11 mouse cellular contexts compared by ENCODE assay signal in genomic region chr12:56536174-56536883, GRCm38 (mm10). TPM values are rescaled to one million over a fixed set of nuclear protein-coding genes. Genes with fewer than 3 reads are reported as not detected.
DNase-seq lines count a peak whose midpoint lies in the region; ATAC-seq lines count a peak whose summit lies in the region.
"Had no signal": no experiment of that assay in that cellular context is flagged by ENCODE, and none has a peak within 500 bp of the region (broad histone marks: within the 10 kb centered on the region; RNA-seq: fewer than 3 reads in every experiment).

No protein-coding gene starts in this region.

- no peak overlapping the region for H3K9ac ChIP-seq in heart, embryonic 16.5 days (ENCODE audit: low read length)
- H3K9ac ChIP-seq in embryonic facial prominence, embryonic 14.5 days (ENCODE audit: low read depth, low read length), result no peak overlapping the region
- H3K9ac ChIP-seq in limb, embryonic 13.5 days, result no peak overlapping the region

- peaks cover 91% of the 10 kb centered on the region for H3K27me3 ChIP-seq in heart, embryonic 16.5 days (ENCODE audit: control insufficient read depth, insufficient read depth, low read length)
- H3K27me3 ChIP-seq in embryonic facial prominence, embryonic 14.5 days (replicated peaks; ENCODE audit: control insufficient read depth, insufficient read depth, low read length), result peaks cover 96% of the 10 kb centered on the region
- peaks cover 93% of the 10 kb centered on the region for H3K27me3 ChIP-seq in limb, embryonic 13.5 days

- H3K36me3 ChIP-seq in heart, embryonic 16.5 days (ENCODE audit: control insufficient read depth, insufficient read depth), result no peaks in the 10 kb centered on the region
- no peaks in the 10 kb centered on the region for H3K36me3 ChIP-seq in embryonic facial prominence, embryonic 14.5 days (ENCODE audit: control insufficient read depth, insufficient read depth, low read length)
- H3K36me3 ChIP-seq in limb, embryonic 13.5 days, result no peaks in the 10 kb centered on the region

- H3K4me3 ChIP-seq in heart, embryonic 16.5 days (ENCODE audit: low read length), result peak overlapping the region; percentile 23
- H3K4me3 ChIP-seq in embryonic facial prominence, embryonic 14.5 days (ENCODE audit: low read depth, low read length), result peak overlapping the region; percentile 7; the same call in 1 of the 2 replicates
- 0 out of 2 replicates have a peak overlapping the region, but pooled peaks have one; percentile 22 for H3K4me3 ChIP-seq in limb, embryonic 13.5 days

- no peaks in the 10 kb centered on the region for H3K9me3 ChIP-seq in heart, embryonic 16.5 days (replicated peaks; ENCODE audit: control insufficient read depth, low read length)
- H3K9me3 ChIP-seq in embryonic facial prominence, embryonic 14.5 days (ENCODE audit: control insufficient read depth, low read length), result no peaks in the 10 kb centered on the region
- H3K9me3 ChIP-seq in limb, embryonic 13.5 days, result no peaks in the 10 kb centered on the region

- intact Hi-C loops in left cerebral cortex, postnatal 36 days (cut with DNase I), result loop anchor here (10.0 kb wide), 1 partner anchor 78 kb away; the partner anchor contains the start of gene Nkx2-9

- under 1% methylated on average over 44 of the region's 44 CpGs for WGBS in heart, embryonic 16.5 days
- under 1% methylated on average over 41 of the region's 44 CpGs for WGBS in embryonic facial prominence, embryonic 14.5 days
- WGBS in limb, embryonic 13.5 days, result under 1% methylated on average over 44 of the region's 44 CpGs

- H3K27ac ChIP-seq in heart, embryonic 16.5 days (ENCODE audit: low read length), result no peak overlapping the region
- H3K27ac ChIP-seq in embryonic facial prominence, embryonic 14.5 days (replicated peaks; ENCODE audit: low read depth, low read length), result no peak overlapping the region
- no peak overlapping the region for H3K27ac ChIP-seq in limb, embryonic 13.5 days
- H3K27ac ChIP-seq: gastrocnemius, adult 2 months had no signal

- no peak for DNase-seq in heart, postnatal 4 days
- DNase-seq in ES-CJ7 (ENCODE audit: low read depth, low spot score), result peak; percentile 25
- no peak for DNase-seq in embryonic facial prominence, embryonic 14.5 days (ENCODE audit: low spot score)
- DNase-seq in testis, postnatal 10 days (ENCODE audit: low spot score), result no peak
- no peak for DNase-seq in left cerebral cortex, postnatal 36 days (ENCODE audit: low spot score in 2 of 2)
- DNase-seq: cerebellum, adult 9-10 months; gastrocnemius, adult 2 months had no signal

- H3K4me2 ChIP-seq in heart, embryonic 16.5 days (ENCODE audit: low read depth, low read length), result no peak overlapping the region
- peak overlapping the region; percentile 21 for H3K4me2 ChIP-seq in embryonic facial prominence, embryonic 14.5 days (ENCODE audit: low read depth, low read length)
- H3K4me2 ChIP-seq in limb, embryonic 13.5 days (replicated peaks), result peak overlapping the region; percentile 61

- peaks cover 2% of the 10 kb centered on the region; the same call in 1 of the 2 replicates for H3K4me1 ChIP-seq in heart, embryonic 16.5 days (ENCODE audit: control insufficient read depth, insufficient read depth, low read length)
- no peaks in the 10 kb centered on the region for H3K4me1 ChIP-seq in embryonic facial prominence, embryonic 14.5 days (ENCODE audit: control insufficient read depth, insufficient read depth, low read length)
- peaks cover 24% of the 10 kb centered on the region for H3K4me1 ChIP-seq in limb, embryonic 13.5 days

- ATAC-seq in heart, embryonic 16.5 days (replicated peaks; ENCODE audit: extremely low read depth, insufficient read depth, low FRiP score), result no peak
- ATAC-seq in embryonic facial prominence, embryonic 14.5 days (ENCODE audit: low read depth), result no peak
- no peak for ATAC-seq in limb, embryonic 13.5 days (ENCODE audit: low FRiP score, low read depth)
- no peak for ATAC-seq in megakaryocyte progenitor cell, adult 5-6 weeks (replicated peaks; ENCODE audit: poor library complexity)

RNA-seq across cellular contexts. Expression of gene Nkx2-1, which starts 0.4 kb away (rescaled TPM):
- 1.1 and 8.1 TPM in 2 replicates for polyA plus RNA-seq in heart, embryonic 16.5 days (2015; fragmentation: Nextera tagmentation; extraction: Ambion mirVana)
- total RNA-seq in heart, postnatal 4 days (2021), result not detected
- polyA plus RNA-seq in embryonic facial prominence, embryonic 14.5 days (2014; fragmentation: Nextera tagmentation; extraction: Ambion mirVana), result 0.73 and 0.99 TPM in 2 replicates
- 0.08 TPM in 1 of 2 replicates, not detected in the other for polyA plus RNA-seq in limb, embryonic 13.5 days (2015; fragmentation: Nextera tagmentation; extraction: Ambion mirVana)
- total RNA-seq in megakaryocyte progenitor cell, adult 5-6 weeks (2015), result not detected in 2 replicates
- total RNA-seq in megakaryocyte progenitor cell, adult 5-6 weeks (2017), result not detected in 2 replicates
- under 1 TPM; 0.23 to 0.44 TPM for total RNA-seq in left cerebral cortex, postnatal 36 days (2021)
- total RNA-seq: gastrocnemius, adult 2 months had no signal
- polyA plus RNA-seq: thymus, postnatal 0 days had no signal
